Mouse (Mus musculus): ENCODE results near the gene Olfr267. TPM values are rescaled to one million over a fixed set of nuclear protein-coding genes. Genes with fewer than 3 reads are reported as not detected.

The Olfr267 gene
- not detected for total RNA-seq (2021)
- long read RNA-seq, experiment 1: 0 reads
- long read RNA-seq, experiment 2: 0 reads

GRCm38 (mm10) chr4:58787616-58788015 lies at the start of gene Olfr267:
Gene Olfr267, minus strand, starts transcription at chr4:58787716.
- no peak for DNase-seq

- no peak for DNase-seq
These were observed 45.4 kb upstream of the Olfr267 start for GRCm38 (mm10) chr4:58832908-58833307.

- peak; percentile 25 for DNase-seq
These were observed 38.4 kb upstream of the Olfr267 start for GRCm38 (mm10) chr4:58825921-58826320.

GRCm38 (mm10) chr4:58786659-58787058 lies 857 bp downstream of the Olfr267 start:
- DNase-seq: no peak

GRCm38 (mm10) chr4:58763417-58763816 lies 24.1 kb downstream of the Olfr267 start:
- no peak for DNase-seq

GRCm38 (mm10) chr4:58749510-58749909 lies 38.0 kb downstream of the Olfr267 start:
- DNase-seq: no peak

- peak; percentile 58 for DNase-seq
These were observed 38.4 kb downstream of the Olfr267 start for GRCm38 (mm10) chr4:58749101-58749500.

GRCm38 (mm10) chr4:58745583-58746222 lies 41.8 kb downstream of the Olfr267 start:
- DNase-seq: no peak

- DNase-seq: no peak
These were observed 50.5 kb downstream of the Olfr267 start for GRCm38 (mm10) chr4:58736867-58737633.

Other genes with a start within 250 kb of the Olfr267 start
- gene Lpar1, start 233.8 kb downstream of the Olfr267 start, total RNA-seq (2021): 10 to 100 TPM; 14.8 to 15.4 TPM
- gene Ecpas, start 125.0 kb upstream of the Olfr267 start, total RNA-seq (2021): 100 to 1,000 TPM; 281 to 313 TPM
- not detected for gene Zkscan16, start 155.9 kb upstream of the Olfr267 start, total RNA-seq (2021)
- gene Ptgr1, start 199.4 kb upstream of the Olfr267 start, total RNA-seq (2021): 1 to 10 TPM; 1.5 to 2.4 TPM
- gene Dnajc25, start 207.3 kb upstream of the Olfr267 start, total RNA-seq (2021): 10 to 100 TPM; 10.5 to 11.1 TPM
- 1 to 10 TPM in 1 of 2 experiments, under 1 TPM in 1; 0.78 to 1.3 TPM for gene Gm20503, start 215.5 kb upstream of the Olfr267 start, total RNA-seq (2021)
- 10 to 100 TPM in 1 of 2 experiments, 1 to 10 TPM in 1; 8.3 to 11.9 TPM for gene Gng10, start 247.4 kb upstream of the Olfr267 start, total RNA-seq (2021)